Mouse (Mus musculus): ENCODE measurements at regions not wholly inside any gene's neighbourhood (a gene's known extent, or its start where the extent isn't known, plus 50 kb on each side); places are given as distances from the start of the nearest gene placed in this dataset.
A peak's percentile ranks its signal among the peaks of the same experiment; 100 is the strongest.

DNA sequence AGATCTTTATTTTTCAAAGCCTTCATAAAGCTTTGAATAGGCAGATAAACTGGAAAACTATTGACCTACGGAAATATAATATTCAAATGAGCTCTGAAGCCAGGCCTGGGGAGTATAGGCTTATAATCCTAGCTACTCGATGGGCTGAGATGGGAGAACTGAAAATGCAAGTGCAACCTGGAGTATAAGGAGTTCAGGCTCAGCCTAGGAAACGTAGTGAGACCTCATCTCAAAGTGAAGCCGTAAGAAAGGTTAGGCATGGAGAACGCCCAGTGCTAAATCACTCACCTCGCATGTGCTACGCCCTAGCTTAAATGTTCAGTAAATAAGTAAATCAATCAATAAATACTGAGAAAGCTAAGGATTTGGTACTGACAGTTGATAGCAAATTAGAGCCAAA lies 432.5 kb upstream of the Ubash3b start:
- no peak for DNase-seq (ENCODE audit: low read depth, low spot score)

DNA sequence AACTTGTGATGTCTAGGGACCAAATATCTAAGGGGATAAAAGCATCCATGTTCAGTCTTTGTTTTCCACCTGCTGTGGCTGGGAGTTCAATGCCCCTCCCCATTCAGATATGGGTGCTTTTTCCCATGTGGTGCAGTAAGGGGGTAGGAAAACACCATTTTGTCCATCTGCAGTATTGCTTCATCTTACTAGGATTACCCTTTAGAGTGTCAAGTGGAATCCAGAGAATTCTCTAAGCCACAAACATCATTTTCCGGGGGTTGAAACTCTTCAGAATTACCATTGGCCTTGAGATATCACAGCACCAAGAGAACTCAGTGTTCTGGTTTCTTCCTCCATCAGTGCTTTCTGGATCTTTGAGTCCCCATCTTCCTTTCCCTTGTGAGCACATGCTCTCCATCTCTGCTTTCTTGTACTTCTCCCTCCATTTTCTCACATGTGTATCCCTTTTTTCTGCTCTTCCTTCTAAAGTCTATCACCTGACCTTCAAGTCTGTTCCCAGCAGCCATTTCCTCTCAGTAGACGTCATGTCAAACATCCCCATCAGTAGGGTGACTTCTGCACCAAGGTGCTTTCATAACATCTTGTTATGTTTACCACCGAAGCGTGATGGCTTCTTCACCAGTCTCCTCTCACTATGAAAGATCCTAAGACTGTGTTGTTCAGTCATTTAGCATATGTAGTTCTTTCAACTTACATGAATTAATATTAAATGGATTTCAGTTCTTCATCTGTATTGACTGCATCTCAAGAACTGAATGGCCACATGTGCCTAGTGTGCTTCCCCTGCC lies 431.6 kb upstream of the Ubash3b start:
- no peak for DNase-seq (ENCODE audit: low read depth, low spot score)

DNA sequence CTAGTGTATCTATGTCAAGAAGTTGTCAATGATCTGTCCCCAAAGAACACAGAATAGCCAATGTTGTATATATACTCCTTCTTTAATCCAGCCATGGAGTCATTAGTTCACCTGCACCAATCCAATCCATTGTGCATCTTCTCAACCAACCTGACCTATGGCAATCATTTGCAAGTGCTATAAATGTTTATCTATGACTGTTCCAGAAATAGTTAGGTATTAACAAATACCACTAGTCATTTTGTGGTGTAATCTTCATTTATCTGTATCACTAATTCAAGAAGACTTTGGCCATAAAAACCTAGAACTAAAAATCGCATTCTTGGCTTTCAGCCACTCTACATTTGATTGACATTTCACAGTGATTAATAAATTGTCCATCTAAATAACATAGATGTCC lies 430.6 kb upstream of the Ubash3b start:
- DNase-seq (ENCODE audit: low read depth, low spot score), result no peak

DNA sequence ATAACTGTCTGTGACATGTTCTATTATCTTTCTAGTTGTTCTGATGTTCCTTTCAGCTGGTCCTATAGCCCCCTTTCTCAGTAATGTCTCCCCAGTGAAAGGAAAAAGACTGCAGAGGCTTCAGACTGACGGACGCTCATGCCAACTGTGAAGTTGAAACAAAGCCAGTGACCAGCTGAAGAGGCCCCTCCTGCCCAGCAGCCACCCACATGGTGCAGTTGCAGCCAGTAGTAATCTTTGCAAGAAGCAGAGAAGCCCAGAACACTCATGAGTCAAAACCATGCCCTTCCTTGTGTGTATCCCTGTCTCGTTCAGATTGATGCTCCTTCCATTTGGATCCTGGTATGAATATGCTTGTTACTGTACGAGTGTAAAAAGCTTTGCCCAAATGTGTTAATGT lies 428.7 kb upstream of the Ubash3b start:
- no peak for DNase-seq (ENCODE audit: low read depth, low spot score)

DNA sequence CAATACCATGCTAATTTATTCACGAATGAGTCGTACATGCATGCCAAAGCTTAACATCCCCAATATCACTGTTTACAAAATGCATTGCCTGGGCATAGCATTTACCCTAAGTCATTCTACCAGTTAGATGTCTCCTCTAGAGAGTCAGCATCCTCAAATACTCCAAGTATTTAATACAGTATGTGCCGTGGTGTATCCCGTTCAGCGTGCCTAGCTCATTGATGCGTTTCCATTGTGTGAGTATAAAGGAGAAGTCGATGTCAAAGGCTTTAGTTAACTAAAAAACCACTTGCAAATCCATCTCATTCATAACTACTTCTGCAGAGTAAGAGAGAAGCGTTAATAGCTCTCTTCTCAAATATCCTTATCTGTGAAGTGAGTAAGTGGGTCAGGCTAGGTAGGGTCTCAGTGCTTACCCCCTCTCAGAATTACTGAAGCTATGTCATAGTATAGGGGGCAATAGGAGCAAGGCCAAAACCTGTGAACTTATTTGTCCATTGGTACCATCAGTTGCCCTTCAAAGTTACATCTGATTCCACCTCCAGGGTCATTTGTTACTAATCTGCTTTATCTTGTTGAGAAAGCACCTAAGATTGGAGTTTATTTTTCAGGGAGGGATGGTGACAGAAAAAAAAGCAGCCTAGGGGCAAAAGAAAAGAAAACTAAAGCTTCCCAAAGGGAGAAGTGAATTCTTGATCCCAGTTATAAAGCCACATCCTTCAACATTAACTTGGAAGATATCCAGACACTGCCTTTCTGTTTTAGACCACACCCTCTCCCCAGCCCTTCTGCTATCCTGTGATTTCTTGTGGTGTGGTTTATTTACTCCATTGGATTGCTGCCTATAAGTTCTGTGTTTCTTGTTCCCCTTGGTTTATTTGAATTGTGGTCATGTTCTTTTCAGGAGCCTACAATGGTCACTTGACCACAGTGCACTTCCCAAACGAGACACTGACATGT lies 427.2 kb upstream of the Ubash3b start:
- DNase-seq (ENCODE audit: low read depth, low spot score), result no peak

DNA sequence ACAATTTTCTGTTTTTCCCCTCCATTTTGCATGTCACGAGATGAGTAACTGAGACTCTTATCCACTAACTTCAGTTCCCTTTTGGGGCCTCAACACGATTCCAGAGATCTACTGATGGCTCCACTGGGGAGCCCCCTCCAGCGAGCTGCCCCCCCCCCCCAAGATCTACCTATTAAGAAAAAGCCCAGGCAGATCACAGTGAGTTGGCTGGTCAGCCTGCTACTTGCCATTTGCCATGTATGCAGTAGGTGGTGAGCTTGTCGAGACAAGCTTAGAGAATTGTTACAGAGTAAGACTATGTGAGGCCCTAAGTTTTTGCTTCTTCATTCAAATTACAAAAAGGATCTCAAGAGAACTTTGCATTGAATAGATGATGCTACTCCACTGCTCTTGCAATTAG lies 426.3 kb upstream of the Ubash3b start:
- DNase-seq (ENCODE audit: low read depth, low spot score), result no peak

DNA sequence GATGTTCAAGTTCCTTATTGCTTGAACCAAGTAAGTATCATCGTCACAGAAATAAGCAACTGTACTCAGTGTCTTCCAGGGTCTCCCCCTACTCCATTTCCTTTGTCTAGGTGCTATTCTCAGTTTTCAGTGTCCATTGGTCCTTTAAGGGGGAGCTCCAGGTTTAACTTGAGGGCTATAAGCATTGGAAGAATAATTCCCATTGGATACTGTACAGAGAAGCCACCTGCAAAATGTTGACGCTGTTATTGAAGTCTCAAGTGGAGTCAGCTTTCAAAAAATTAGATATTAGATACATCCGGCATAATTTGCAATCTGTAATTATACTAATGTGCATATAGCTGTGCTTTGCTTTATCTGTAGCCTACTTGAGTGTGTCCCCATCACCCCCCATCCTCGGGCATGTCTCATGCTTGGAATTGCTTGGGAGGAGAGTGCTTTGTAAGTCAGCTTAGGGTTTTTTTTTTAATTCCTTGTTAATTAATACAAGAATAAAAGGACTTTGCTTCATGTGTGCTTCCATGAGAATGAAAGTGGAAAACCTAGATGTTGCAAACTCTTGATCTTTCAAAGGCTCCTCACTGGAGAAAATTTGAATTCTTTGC lies 425.6 kb upstream of the Ubash3b start:
- no peak for DNase-seq (ENCODE audit: low read depth, low spot score)

DNA sequence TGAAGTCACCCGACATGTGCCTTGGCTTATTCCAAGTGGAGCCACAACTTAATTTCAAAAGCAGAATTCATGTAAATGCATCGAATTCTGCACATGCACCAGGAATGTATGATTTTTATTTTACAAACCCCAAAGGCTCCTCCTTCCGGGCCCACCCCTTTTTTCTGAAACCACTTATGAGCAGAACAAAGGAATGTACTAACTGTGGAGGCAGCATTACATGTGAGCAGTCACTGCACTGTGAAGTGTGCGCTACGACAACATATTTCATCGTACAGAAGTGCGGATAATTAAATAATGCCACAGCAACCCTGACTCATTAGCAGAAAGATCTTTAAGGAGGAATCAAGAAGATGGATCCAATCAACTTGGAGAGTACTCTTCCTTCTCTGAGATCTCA lies 424.8 kb upstream of the Ubash3b start:
- no peak for DNase-seq (ENCODE audit: low read depth, low spot score)

DNA sequence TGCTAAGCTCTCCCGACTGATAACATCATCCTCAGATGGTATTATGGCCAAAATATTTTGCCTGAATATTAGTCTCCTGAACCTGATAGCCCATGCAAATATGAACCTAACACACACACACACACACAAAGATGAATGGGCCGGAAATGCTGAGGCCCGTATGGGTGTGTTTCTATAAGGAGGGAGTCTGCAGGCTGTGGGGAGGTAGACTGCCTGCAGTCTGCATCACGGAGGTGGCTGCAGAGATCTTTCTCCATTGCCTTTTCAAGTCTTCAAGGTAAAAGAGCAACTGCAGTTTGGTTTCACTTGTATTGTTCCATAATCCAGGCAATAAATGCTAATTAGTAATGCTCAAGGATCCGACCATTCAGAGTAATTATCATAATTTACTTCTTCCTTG lies 424.3 kb upstream of the Ubash3b start:
- no peak for DNase-seq (ENCODE audit: low read depth, low spot score)

DNA sequence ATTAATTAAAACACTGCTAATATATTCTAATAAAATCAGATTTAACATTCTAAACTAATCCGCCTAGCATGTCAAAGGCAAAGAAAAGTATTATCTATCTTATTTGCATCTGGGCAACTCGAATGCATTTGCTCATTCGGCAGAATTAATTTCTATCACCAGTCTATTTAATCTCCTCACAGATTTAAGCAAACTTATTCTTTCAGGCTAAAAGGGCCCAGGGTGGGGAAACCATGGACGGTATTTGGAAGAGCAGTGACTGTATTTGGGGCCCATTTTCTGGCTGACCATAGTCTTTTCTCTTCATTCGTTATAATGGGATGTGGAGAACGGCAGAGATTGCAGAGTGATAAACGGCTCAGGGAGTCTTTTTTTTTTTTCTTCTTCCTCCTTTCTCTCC lies 423.5 kb upstream of the Ubash3b start:
- no peak for DNase-seq (ENCODE audit: low read depth, low spot score)

DNA sequence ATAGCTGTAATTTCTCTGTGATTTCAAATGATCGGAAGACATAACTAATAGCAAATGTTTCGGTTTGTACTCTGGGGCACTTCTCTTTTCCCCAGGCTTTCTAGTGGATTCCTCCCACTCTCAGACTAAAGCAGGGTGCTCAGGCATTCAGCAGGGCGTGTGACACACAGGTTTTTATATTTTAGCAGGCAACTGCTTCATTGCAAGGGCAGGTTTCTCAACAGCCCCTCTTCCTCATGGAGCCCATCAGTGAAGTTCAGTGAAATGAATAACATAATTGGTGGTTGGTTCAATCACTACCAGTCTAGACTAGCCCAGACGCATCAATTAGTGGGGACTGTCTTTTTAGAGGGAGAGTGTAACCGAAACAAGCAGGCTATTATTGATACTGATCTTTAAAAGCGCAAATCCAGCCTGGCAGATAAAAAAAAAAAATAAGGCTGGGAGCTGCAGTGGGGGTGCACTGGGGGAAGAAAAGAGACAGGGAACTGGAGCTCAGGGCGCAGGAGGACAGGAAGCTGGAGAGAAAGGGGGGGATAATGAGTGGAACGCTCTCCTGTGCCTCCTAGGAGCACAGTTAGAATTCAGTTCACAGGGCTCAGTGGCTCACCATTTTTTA lies 422.3 kb upstream of the Ubash3b start:
- no peak for DNase-seq (ENCODE audit: low read depth, low spot score)

DNA sequence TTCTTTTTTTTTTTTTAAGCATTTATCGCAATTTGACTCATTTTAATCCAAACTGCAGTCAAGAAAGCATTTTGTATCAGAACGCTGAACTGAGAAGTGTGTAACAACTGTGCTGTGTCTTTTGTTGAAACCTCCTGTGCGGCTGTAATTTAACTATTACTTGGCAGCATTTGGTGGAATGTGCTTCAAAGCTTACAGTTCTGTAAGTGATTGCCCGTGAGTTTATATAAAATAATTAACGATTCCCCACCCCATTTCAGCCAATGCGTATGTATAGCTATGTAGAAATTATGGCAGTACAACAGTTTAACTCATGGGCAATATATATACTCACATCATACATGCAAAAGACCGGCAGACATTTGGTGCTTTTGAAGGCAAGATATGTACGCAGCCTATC lies 421.8 kb upstream of the Ubash3b start:
- DNase-seq (ENCODE audit: low read depth, low spot score), result no peak

DNA sequence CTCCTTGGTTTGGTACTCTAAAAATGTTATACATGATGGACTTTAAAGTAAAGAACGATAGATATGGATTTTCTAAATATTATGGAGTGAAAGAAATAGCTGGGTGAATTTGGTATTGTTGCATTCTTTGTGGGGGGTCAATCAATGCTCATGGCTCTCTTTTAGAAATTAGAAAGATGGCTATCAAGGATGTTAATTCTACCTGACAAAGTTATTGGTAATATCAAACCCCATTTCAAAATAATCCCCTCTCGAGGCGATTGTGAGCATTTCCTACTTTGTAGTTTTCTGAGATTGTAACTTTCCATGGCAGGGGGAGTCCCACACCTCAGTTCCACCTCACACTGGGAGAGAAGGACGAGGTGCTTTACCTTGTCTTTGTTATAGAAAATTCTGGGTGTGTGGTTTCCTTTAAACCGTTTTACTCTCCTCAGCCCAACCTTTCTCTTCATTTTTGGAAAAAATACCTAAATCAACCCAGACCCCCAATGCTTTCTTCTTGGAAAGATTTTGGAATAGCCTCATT lies 421.3 kb upstream of the Ubash3b start:
- no peak for DNase-seq (ENCODE audit: low read depth, low spot score)

DNA sequence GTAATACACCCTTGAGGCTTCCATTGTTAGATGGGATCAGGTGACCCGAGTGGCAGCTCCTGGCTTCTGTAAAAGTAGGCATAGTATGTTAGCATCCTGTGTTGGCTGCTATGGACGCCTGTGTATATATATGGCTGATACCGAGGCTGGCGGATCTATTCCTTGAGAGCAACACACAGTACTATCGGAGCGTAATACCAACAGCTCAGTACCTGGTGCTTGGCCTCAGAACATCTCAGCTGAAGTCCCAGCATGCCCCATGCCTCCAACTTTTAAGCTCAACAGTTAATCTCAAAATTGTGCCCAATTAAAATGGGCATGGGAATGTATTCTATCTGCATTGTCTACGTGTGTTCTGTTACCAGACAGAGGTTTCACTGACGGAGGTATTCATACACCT lies 420.7 kb upstream of the Ubash3b start:
- no peak for DNase-seq (ENCODE audit: low read depth, low spot score)

DNA sequence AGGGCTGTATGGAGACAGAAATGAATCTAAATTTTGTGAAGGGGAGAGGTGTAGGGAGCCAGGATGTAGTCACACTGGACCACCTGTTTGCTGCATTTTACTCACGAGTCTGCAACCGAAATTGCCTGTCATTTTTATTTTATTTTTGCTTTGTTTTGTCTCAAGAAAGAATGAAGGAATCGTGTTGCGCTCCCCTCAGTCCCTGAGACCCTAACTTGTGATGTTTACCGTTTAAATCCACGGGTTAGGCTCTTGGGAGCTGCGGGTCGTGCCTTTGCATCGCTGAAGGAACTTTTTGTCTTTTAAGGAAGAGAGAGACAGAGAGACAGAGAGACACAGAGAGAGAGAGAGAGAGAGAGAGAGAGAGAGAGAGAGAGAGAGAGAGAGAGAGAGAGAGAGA lies 420.2 kb upstream of the Ubash3b start:
- DNase-seq (ENCODE audit: low read depth, low spot score), result no peak

DNA sequence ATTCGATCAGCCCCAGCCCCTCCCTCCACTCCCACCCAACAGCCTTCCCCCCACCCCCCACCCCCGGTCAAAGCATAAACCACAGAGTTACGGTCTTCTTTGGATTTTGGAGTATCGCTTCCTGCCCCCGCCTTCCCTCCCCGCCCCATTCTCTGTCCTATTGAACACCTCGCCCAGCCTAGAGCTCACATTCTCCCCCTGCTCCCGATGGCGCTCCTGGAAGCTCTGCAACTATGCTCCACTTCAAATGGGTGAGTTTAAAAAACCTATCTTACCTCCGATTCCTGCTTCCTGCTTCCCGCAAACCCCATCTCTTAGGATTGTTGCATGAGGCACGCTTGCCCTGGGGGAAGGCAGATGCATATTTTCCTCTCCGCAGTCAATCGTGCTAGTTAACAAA lies 419.7 kb upstream of the Ubash3b start:
- DNase-seq (ENCODE audit: low read depth, low spot score), result peak; percentile 44

DNA sequence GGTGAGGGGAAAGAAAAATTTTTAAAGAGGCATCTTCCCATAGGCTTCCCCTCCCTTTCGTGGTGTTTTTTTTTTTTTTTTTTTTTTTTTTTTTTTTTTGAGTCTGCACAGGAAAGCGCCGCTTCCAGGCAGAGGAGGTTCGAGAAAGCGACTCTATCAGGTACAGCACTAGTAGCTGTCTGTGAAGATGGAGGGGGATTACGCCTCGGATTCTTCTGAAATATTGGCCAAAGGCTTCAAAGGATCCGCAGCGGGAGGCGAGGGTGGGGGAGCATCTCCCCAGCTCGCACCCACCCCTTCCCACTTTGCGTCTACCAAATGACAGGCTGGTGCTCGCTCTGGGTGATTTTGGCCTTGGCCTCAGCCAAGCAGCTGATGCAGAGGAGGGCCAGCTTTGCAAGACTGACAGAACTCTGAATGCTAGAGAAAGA lies 419.1 kb upstream of the Ubash3b start:
- peak; percentile 38 for DNase-seq (ENCODE audit: low read depth, low spot score)

DNA sequence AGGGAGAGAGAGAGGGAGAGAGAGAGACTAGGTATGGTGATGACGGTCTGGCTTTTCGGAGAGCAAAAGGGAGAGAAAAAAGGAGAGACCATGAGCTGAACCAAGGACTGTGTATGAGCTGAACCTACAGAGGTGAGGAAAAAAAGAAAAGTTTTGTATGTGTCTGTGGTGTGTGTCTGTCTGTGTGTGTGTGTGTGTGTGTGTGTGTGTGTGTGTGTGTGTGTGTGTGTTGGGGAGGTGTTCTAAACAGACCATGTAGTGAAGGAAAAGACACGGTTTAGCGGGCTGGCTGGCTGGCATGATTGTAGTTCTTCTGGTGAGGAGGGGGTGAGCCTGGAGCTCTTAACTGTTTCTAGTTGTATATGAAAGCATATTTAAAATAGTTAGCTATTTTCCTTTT lies 418.6 kb upstream of the Ubash3b start:
- DNase-seq (ENCODE audit: low read depth, low spot score), result no peak

DNA sequence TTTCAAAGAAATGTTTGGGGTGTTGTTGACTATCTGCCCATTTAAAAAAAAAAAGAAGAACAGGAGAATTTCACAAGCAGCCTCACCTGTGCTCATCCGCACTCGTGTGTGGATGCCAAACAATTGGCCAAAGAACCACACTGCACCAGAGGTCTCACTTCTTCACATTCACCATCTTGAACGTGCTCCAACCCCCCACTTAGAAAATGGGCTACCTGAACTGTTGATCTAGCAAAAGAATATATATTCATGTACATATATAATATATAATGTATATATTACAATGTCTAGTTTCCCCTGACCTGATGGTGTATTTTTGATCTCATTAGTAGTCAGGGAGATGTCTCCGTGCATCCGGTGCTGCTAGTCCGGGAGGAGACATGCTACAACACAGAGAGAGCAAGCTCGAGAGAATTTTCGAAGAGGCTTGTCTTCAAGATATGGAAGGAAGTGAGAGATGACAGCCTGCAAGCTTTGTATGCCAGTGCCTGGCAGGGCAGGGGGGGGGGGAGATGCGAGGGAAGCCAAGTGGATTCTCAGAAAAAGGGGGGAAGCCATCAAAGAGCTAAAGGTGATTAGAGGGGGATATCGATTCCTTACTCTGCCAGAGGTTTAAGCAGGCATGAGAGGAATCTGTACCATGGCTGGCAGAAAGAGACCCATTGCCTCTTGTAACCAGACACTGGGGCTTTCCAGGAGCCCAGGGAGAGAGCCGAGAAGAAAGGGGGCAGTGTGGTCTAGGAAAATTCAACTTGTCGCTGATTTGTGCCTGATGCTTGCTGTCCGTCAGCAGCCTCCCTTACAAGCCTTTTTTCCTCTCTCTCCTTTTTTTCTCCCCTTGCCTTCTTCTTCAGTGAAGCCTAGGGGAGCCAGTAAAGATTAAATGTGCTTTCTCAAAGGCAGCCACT lies 417.9 kb upstream of the Ubash3b start:
- DNase-seq (ENCODE audit: low read depth, low spot score), result peak; percentile 25

DNA sequence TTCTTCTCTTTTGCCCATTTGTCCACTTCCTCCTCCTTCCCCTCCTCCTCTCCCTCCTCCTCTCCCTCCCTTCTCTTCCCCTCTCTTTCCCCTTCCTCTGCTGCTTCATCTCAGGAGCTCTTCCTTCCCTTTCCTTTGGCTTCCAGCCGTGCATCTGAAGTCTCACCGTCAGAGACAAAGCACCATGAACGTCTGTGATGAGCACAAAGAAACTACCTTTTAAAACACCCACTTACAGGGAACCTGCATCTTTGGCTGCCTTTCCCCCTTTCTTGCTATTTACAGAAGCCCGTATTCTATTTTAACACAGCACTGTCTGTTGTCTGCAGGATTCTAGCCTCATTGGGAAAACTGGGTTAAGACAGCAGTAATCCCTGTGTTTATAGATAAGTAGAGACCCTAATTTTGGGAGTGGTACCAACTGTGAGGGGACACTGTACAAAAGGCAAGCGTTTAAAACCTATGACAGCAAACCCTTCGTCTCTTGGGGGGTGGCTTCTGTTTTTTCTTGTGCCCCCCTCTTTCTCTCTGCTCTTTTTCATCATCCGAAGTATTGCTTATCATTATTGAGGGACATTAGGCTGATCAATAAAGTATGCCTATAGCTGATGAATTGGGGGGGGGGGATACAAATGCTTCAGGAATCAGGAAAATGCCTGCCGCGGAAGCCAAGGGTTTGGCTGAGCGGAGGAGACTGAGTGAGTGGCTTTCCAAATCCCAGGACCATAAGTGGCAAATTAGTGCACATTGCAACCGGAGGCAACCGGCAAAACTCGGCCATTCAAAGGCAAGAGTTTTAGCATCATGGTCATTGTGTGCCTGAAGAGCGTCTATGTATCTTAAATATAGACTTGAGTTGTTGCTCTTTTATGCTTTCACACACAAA lies 417.0 kb upstream of the Ubash3b start:
- DNase-seq (ENCODE audit: low read depth, low spot score), result no peak
